ENCODE assay signal across 17 mouse cellular contexts in genomic region chr3:72790611-72791010, GRCm38 (mm10).
DNase-seq lines count a peak whose midpoint lies in the region; ATAC-seq lines count a peak whose summit lies in the region.
"Had no signal": no experiment of that assay in that cellular context is flagged by ENCODE, and none has a peak within 500 bp of the region (broad histone marks: within the 10 kb centered on the region; RNA-seq: fewer than 3 reads in every experiment).

No protein-coding gene starts in this region.

- H3K4me2 ChIP-seq in midbrain, embryonic 14.5 days (ENCODE audit: low read length): no peak overlapping the region
- H3K4me2 ChIP-seq in midbrain, embryonic 13.5 days (replicated peaks): no peak overlapping the region
- H3K4me2 ChIP-seq in midbrain, embryonic 15.5 days: no peak overlapping the region
- H3K4me2 ChIP-seq: embryonic facial prominence, embryonic 15.5 days; neural tube, embryonic 12.5 days had no signal

- no peaks in the 10 kb centered on the region for H3K36me3 ChIP-seq in midbrain, embryonic 14.5 days (ENCODE audit: control insufficient read depth, insufficient read depth, low read length)
- H3K36me3 ChIP-seq in midbrain, embryonic 13.5 days: no peaks in the 10 kb centered on the region
- no peaks in the 10 kb centered on the region for H3K36me3 ChIP-seq in forebrain, embryonic 10.5 days (replicated peaks)
- H3K36me3 ChIP-seq in midbrain, embryonic 15.5 days (replicated peaks): no peaks in the 10 kb centered on the region
- H3K36me3 ChIP-seq: embryonic facial prominence, embryonic 15.5 days; hindbrain, embryonic 10.5 days; neural tube, embryonic 12.5 days had no signal

- no peaks in the 10 kb centered on the region for H3K27me3 ChIP-seq in midbrain, embryonic 14.5 days (ENCODE audit: control insufficient read depth, insufficient read depth, low read length)
- no peaks in the 10 kb centered on the region for H3K27me3 ChIP-seq in midbrain, embryonic 13.5 days
- no peaks in the 10 kb centered on the region for H3K27me3 ChIP-seq in forebrain, embryonic 10.5 days (ENCODE audit: poor library complexity, severe bottlenecking)
- no peaks in the 10 kb centered on the region for H3K27me3 ChIP-seq in midbrain, embryonic 15.5 days (replicated peaks)
- H3K27me3 ChIP-seq: embryonic facial prominence, embryonic 15.5 days; neural tube, embryonic 12.5 days had no signal

- ATAC-seq in midbrain, embryonic 14.5 days (ENCODE audit: low FRiP score, low TSS enrichment): no peak
- ATAC-seq in midbrain, embryonic 13.5 days: no peak
- ATAC-seq in midbrain, embryonic 15.5 days (replicated peaks): peak; percentile 58; the same call in 1 of the 2 replicates
- ATAC-seq: inflammation-experienced regulatory T-cells, adult 6 months had no signal

- DNase-seq in layer of hippocampus, adult 11-12 months (ENCODE audit: low spot score): peak; percentile 4
- no peak for DNase-seq in layer of hippocampus, adult 18-20 months (ENCODE audit: low spot score in 2 of 2)
- DNase-seq in midbrain, embryonic 14.5 days: peak; percentile 47
- DNase-seq in forebrain, embryonic 10.5 days (ENCODE audit: extremely low spot score, low spot score): peak; percentile 15
- DNase-seq in spleen, adult 18-20 months: no peak
- DNase-seq in lung, postnatal 25 days (ENCODE audit: low spot score): no peak
- DNase-seq: cerebellum, postnatal 14 days; gastrocnemius, postnatal 14 days; lung, adult 2 months; thymus, postnatal 4 days had no signal

- no peak overlapping the region for H3K4me3 ChIP-seq in midbrain, embryonic 14.5 days (replicated peaks; ENCODE audit: low read depth, low read length)
- H3K4me3 ChIP-seq in midbrain, embryonic 13.5 days (replicated peaks): no peak overlapping the region
- H3K4me3 ChIP-seq in forebrain, embryonic 10.5 days: no peak overlapping the region
- H3K4me3 ChIP-seq in midbrain, embryonic 15.5 days: no peak overlapping the region
- H3K4me3 ChIP-seq: embryonic facial prominence, embryonic 15.5 days; hindbrain, embryonic 10.5 days; neural tube, embryonic 12.5 days had no signal

- no peak overlapping the region for H3K9ac ChIP-seq in midbrain, embryonic 14.5 days (replicated peaks; ENCODE audit: low read length)
- H3K9ac ChIP-seq in midbrain, embryonic 13.5 days (replicated peaks): no peak overlapping the region
- no peak overlapping the region for H3K9ac ChIP-seq in midbrain, embryonic 15.5 days
- H3K9ac ChIP-seq: embryonic facial prominence, embryonic 15.5 days; neural tube, embryonic 12.5 days had no signal

- H3K27ac ChIP-seq in midbrain, embryonic 14.5 days (replicated peaks; ENCODE audit: low read depth, low read length): no peak overlapping the region
- no peak overlapping the region; the same call in 1 of the 2 replicates for H3K27ac ChIP-seq in midbrain, embryonic 13.5 days
- 0 out of 2 replicates have a peak overlapping the region, but pooled peaks have one; percentile 25 for H3K27ac ChIP-seq in forebrain, embryonic 10.5 days
- H3K27ac ChIP-seq in midbrain, embryonic 15.5 days: no peak overlapping the region
- H3K27ac ChIP-seq: embryonic facial prominence, embryonic 15.5 days; hindbrain, embryonic 10.5 days; macrophage; neural tube, embryonic 12.5 days had no signal

- no peaks in the 10 kb centered on the region for H3K9me3 ChIP-seq in midbrain, embryonic 14.5 days (ENCODE audit: control insufficient read depth, low read length)
- no peaks in the 10 kb centered on the region for H3K9me3 ChIP-seq in midbrain, embryonic 13.5 days
- H3K9me3 ChIP-seq in forebrain, embryonic 10.5 days: no peaks in the 10 kb centered on the region
- H3K9me3 ChIP-seq in midbrain, embryonic 15.5 days: no peaks in the 10 kb centered on the region
- H3K9me3 ChIP-seq: embryonic facial prominence, embryonic 15.5 days; hindbrain, embryonic 10.5 days; neural tube, embryonic 12.5 days had no signal

- H3K4me1 ChIP-seq in midbrain, embryonic 14.5 days (ENCODE audit: control insufficient read depth, insufficient read depth, low read length): 0 out of 2 replicates have a peak, but pooled peaks cover 3% of the 10 kb centered on the region
- peaks cover 4% of the 10 kb centered on the region; the same call in 1 of the 2 replicates for H3K4me1 ChIP-seq in midbrain, embryonic 13.5 days (replicated peaks)
- H3K4me1 ChIP-seq in forebrain, embryonic 10.5 days: peaks cover 19% of the 10 kb centered on the region
- no peaks in the 10 kb centered on the region; the same call in 1 of the 2 replicates for H3K4me1 ChIP-seq in midbrain, embryonic 15.5 days
- H3K4me1 ChIP-seq: embryonic facial prominence, embryonic 15.5 days; neural tube, embryonic 12.5 days had no signal

- 16% methylated on average over 5 of the region's 5 CpGs for WGBS in midbrain, embryonic 14.5 days
- 17% methylated on average over 5 of the region's 5 CpGs for whole genome bisulfite sequencing in midbrain, embryonic 13.5 days
- WGBS in forebrain, embryonic 10.5 days: 26% methylated on average over 5 of the region's 5 CpGs
- 19% methylated on average over 5 of the region's 5 CpGs for WGBS in midbrain, embryonic 15.5 days

Comparison
In these comparisons a context has a peak if more than half of its experiments do, and no peak if none do; other contexts are left out.
1. DNase-seq: peak in layer of hippocampus, adult 11-12 months (single experiment), midbrain, embryonic 14.5 days (single experiment) and forebrain, embryonic 10.5 days (single experiment); none in layer of hippocampus, adult 18-20 months (0 of 2), spleen, adult 18-20 months (0 of 2) and lung, postnatal 25 days (single experiment).